Mouse (Mus musculus): ENCODE data around the gene Dcaf4. TPM values are rescaled to one million over a fixed set of nuclear protein-coding genes. Genes with fewer than 3 reads are reported as not detected.

The Dcaf4 gene
- total and polyA plus RNA-seq, 2 experiments from 2014 or later: 42.7 to 49.7 TPM

DNA sequence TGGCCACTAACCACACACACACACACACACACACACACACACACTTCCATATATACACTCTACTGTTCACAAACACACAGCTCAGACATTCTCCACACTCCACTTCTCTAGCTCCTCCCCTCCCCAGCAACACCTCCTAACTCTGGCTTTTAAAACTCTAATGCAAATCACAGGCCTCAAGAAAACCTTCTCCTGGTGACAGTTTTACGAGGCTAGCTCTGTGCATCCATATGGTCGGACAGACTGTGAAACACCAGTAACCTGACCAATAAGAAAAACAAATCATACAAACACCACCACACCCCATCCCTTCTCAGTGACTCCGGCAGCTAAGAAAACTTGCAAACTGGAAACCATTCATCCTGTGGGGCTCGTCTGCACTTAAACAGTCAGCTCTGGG lies 38.8 kb upstream of the Dcaf4 start:
- Histone ChIP-seq H3K36me3 (ENCODE audit: insufficient read depth) (no peaks in the 10 kb centered on the region), H3K27me3 (ENCODE audit: insufficient read depth, low read length) (no peaks in the 10 kb centered on the region), H3K4me2 (ENCODE audit: low read depth) (no peak overlapping the region), H3K4me3 (ENCODE audit: low read depth, low read length) (no peak overlapping the region), H3K9ac (no peak overlapping the region), H3K4me1 (ENCODE audit: insufficient read depth) (peaks cover 6% of the 10 kb centered on the region; the same call in 1 of the 2 replicates), H3K27ac (ENCODE audit: low read depth, low read length) (no peak overlapping the region), H3K9me3 (ENCODE audit: low read length) (no peaks in the 10 kb centered on the region)
- no peak for ATAC-seq
- TF ChIP-seq CTCF (IDR thresholded peaks at IDR 0.05; ENCODE audit: low read depth): no peak
- DNase-seq: no peak
- WGBS: 57% methylated on average over 4 of the region's 4 CpGs

DNA sequence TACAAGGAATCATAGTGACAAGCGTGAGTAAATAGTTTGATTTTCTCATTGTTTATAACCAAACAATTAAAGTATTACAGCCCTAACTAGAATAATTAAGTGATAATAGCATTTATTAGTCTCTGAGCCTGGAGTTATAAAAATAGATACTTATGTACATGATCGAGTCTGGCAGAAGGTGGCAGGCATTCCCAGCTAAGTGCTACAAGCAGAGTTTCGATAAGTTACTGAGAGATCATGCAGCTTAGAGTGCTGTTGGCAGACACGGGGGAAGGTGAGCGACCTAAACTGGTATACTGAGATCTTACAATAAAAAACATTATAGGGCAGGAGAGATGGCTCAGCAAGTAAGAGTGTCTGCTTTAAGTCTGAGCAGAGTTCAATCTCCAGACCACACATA lies 36.6 kb upstream of the Dcaf4 start:
- no peak for TF ChIP-seq CTCF (IDR thresholded peaks at IDR 0.05; ENCODE audit: low read depth)
- no peak overlapping the region for H3K4me3 ChIP-seq (ENCODE audit: low read depth, low read length)
- no peak overlapping the region for H3K9ac ChIP-seq
- H3K27me3 ChIP-seq (ENCODE audit: insufficient read depth, low read length): no peaks in the 10 kb centered on the region; the same call in 1 of the 2 replicates
- no peak overlapping the region for H3K27ac ChIP-seq (ENCODE audit: low read depth, low read length)
- WGBS: 65% methylated on average over 5 of the region's 5 CpGs
- H3K4me2 ChIP-seq (ENCODE audit: low read depth): no peak overlapping the region
- H3K36me3 ChIP-seq (ENCODE audit: insufficient read depth): no peaks in the 10 kb centered on the region
- ATAC-seq: no peak
- H3K4me1 ChIP-seq (ENCODE audit: insufficient read depth): peaks cover 6% of the 10 kb centered on the region; the same call in 1 of the 2 replicates
- no peaks in the 10 kb centered on the region for H3K9me3 ChIP-seq (ENCODE audit: low read length)
- no peak for DNase-seq

DNA sequence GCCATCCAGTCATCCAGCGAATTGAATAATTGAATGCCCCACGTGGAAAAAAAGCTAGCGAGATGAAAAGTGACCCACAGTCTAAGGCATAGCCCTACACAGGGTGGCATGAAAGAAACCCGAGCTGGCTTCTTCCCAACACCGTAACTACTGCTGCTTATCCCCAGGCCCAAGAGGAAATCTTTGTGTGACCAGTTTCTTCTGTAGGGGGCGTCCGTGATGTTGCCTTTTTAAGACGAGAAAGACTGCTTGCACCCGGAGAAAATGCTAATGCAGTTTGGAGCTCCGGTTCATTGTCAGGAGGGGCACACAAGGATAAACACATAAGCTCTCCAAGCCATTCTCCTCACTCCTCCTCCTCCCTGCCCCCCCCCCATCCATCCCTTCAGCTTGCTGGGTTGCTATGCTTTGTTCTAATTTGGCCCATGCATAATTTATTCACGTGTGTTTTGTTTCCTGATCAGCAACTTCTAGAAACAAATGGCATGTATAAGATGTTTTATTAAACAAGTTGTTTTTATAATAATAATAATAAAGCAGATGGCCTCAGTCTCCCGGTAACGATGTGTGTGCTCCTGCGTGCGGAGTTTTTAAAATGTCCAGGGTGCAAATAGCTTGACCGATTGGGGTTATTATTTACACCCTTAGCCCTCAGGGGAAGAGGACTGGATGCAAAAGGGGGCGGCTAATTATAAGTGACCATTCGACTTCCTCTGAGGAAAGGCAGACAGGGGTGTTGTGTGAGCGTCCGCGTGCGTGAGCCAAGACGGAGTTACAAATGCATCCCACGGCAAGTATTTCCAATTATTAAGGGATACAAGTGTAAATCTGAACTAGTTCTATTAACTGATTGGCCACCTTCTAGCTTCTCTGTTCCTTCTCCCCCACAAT lies 35.2 kb upstream of the Dcaf4 start:
- H3K4me2 ChIP-seq (ENCODE audit: low read depth): peak overlapping the region; percentile 100
- no peaks in the 10 kb centered on the region for H3K36me3 ChIP-seq (ENCODE audit: insufficient read depth)
- DNase-seq: peak; percentile 64
- no peaks in the 10 kb centered on the region; the same call in 1 of the 2 replicates for H3K27me3 ChIP-seq (ENCODE audit: insufficient read depth, low read length)
- no peak for ATAC-seq
- H3K4me1 ChIP-seq (ENCODE audit: insufficient read depth): peaks cover 6% of the 10 kb centered on the region; the same call in 1 of the 2 replicates
- H3K4me3 ChIP-seq (ENCODE audit: low read depth, low read length): peak overlapping the region; percentile 63
- H3K9ac ChIP-seq: peak overlapping the region; percentile 58
- H3K27ac ChIP-seq (ENCODE audit: low read depth, low read length): no peak overlapping the region
- TF ChIP-seq CTCF (IDR thresholded peaks at IDR 0.05; ENCODE audit: low read depth): peak; percentile 47
- 1% methylated on average over 24 of the region's 24 CpGs for WGBS
- H3K9me3 ChIP-seq (ENCODE audit: low read length): no peaks in the 10 kb centered on the region

DNA sequence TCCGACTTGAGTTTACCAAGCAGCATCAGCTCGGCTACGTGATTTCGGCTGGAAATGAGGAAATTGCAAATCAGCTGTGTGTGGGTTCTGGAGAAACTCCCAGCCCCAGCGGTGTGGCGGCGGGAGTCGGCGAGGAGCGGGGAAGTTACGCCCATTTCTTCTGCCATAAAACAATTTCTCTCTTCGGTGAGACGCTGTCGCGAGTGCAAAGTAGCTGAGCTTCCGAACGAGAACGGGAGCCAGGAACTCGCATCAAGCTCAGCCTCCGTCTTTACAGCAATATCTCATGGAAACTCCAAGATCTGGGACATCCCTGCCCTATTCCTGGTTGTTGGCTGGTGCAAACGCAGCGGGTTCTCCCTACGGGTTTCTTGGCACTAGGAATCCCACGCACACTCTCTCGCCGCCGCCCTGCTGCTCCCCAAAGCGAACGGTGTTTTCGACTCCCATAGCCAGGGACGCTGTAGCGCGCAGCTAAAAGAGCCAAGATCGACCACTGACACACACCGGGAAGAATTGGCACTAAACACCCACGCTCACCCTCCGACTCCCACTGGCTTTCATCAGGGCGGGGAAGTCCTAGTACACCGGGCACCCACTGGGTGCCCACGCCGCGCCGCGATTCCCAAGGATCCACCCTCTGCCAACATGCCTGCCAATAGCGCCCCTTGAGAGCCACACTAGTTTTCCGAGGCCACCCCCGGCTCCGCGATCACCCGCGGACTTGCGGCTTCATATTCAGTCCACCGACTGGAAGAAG lies 34.2 kb upstream of the Dcaf4 start:
- no peaks in the 10 kb centered on the region for H3K9me3 ChIP-seq (ENCODE audit: low read length)
- TF ChIP-seq CTCF (IDR thresholded peaks at IDR 0.05; ENCODE audit: low read depth): peak; percentile 17; the same call in 1 of the 2 replicates
- peak overlapping the region; percentile 58 for H3K9ac ChIP-seq
- WGBS: under 1% methylated on average over 53 of the region's 53 CpGs
- no peaks in the 10 kb centered on the region for H3K36me3 ChIP-seq (ENCODE audit: insufficient read depth)
- H3K4me2 ChIP-seq (ENCODE audit: low read depth): peak overlapping the region; percentile 100
- DNase-seq (peak; percentile 71), ATAC-seq (peak; percentile 26; the same call in 1 of the 2 replicates)
- H3K4me3 ChIP-seq (ENCODE audit: low read depth, low read length): peak overlapping the region; percentile 63
- peak overlapping the region; percentile 82; the same call in 1 of the 2 replicates for H3K27ac ChIP-seq (ENCODE audit: low read depth, low read length)
- H3K4me1 ChIP-seq (ENCODE audit: insufficient read depth): peaks cover 6% of the 10 kb centered on the region; the same call in 1 of the 2 replicates
- no peaks in the 10 kb centered on the region; the same call in 1 of the 2 replicates for H3K27me3 ChIP-seq (ENCODE audit: insufficient read depth, low read length)

DNA sequence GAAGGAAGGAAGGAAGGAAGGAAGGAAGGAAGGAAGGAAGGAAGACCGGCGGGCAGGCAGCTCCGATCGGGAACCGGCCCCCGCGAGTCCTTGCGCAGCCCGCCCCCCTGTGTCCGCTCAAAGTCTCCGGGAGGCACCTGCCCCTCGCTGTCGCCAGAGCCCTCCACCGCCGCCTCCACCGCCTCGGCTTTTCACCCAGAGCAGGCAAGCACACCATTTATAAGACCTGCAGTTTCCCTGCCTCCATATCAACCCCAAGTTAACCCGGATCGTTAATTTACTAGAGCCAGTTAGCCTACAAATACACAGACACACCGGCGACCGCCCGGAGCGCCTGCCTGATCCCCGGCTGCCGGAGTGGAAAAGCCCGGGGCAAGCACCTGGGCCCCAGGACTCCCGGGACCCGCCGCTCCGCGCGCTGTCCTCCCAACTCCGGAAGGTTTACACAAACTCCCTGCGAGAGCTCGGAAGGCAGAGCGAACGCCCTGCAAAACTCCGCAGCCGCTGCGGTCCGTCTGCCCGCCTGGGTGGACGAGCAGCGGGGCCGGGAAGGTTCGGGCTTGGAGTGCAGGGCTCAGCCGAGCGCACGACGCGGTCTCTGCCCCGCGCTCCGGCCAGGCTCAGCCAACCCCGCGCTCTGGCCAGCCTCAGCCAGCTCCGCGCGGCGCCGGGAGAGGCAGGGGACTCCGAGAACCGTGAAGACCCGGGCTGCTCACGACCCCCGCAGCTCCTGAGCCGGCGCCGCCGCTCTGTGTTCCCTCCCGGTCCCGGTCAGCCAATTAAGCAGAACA lies 33.4 kb upstream of the Dcaf4 start:
- no peaks in the 10 kb centered on the region for H3K9me3 ChIP-seq (ENCODE audit: low read length)
- ATAC-seq (peak; percentile 53), DNase-seq (peak; percentile 40)
- H3K4me3 ChIP-seq (ENCODE audit: low read depth, low read length): peak overlapping the region; percentile 63
- H3K9ac ChIP-seq: peak overlapping the region; percentile 58
- peaks cover 6% of the 10 kb centered on the region; the same call in 1 of the 2 replicates for H3K4me1 ChIP-seq (ENCODE audit: insufficient read depth)
- peak overlapping the region; percentile 82 for H3K27ac ChIP-seq (ENCODE audit: low read depth, low read length)
- no peaks in the 10 kb centered on the region; the same call in 1 of the 2 replicates for H3K27me3 ChIP-seq (ENCODE audit: insufficient read depth, low read length)
- TF ChIP-seq CTCF (IDR thresholded peaks at IDR 0.05; ENCODE audit: low read depth): no peak
- H3K36me3 ChIP-seq (ENCODE audit: insufficient read depth): no peaks in the 10 kb centered on the region
- 2% methylated on average over 73 of the region's 73 CpGs for WGBS
- H3K4me2 ChIP-seq (ENCODE audit: low read depth): peak overlapping the region; percentile 100

DNA sequence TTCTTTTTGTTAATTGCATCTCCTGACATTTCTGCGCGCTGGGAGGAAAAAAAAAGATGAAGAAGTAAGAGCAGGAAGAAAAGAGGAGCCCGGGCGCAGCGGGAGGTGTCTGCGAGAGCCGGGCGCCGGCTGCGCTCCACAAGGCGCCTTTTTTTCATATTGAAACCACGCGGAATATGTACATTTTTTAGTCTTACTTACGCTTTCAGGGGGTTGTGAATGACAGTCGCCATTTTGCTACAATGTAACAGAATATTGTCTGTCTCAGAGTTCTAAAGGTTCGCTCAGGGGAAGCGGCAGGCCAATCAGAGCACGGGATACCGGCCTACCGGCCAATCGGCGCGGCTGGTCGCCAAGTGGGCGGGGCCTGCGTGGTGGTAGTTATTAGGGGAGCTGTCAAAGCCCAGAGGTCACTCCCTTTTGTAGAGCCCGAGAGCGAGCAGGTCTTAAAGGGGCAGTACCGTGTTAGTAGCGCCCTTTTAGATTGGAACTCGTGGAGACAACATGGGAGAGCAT lies 32.7 kb upstream of the Dcaf4 start, which contains the start of gene Dpf3:
TSS of gene Dpf3 (minus strand) at position 241 of the 516 bp plus-strand sequence.
- Histone ChIP-seq H3K4me1 (ENCODE audit: insufficient read depth) (peaks cover 6% of the 10 kb centered on the region; the same call in 1 of the 2 replicates), H3K36me3 (ENCODE audit: insufficient read depth) (no peaks in the 10 kb centered on the region), H3K27me3 (ENCODE audit: insufficient read depth, low read length) (no peaks in the 10 kb centered on the region; the same call in 1 of the 2 replicates), H3K9ac (peak within 1 kb of the TSS; percentile 58), H3K9me3 (ENCODE audit: low read length) (no peaks in the 10 kb centered on the region), H3K4me2 (ENCODE audit: low read depth) (peak within 1 kb of the TSS; percentile 100), H3K27ac (ENCODE audit: low read depth, low read length) (peak within 1 kb of the TSS; percentile 82), H3K4me3 (ENCODE audit: low read depth, low read length) (peak within 1 kb of the TSS; percentile 63)
- DNase-seq: peak; percentile 89
- no peak for TF ChIP-seq CTCF (IDR thresholded peaks at IDR 0.05; ENCODE audit: low read depth)
- under 1% methylated on average over 31 of the region's 31 CpGs for WGBS
- ATAC-seq: peak; percentile 89

All from forebrain, postnatal 0 days (tissue).